Comparison of ENCODE assay signal across 29 mouse cellular contexts in the genomic region with DNA sequence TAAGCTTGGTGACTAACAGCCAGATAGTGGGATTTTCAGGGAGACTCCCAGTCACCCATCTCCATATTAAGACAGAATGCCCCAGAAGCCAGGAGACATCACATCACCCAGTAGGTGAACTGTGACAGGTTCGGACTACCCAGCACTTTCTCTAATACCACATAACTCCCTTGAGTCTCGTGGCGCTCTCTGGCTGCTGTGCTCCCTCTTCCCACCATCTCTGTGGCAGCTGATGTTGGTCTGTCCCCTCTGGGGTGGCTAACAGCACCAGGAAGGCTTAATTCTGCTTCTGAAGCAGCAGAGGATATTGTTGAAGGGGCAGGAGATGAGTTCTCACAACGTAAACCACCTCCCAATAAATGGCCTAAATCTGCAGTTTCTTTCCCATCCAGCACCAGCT. TPM values are rescaled to one million over a fixed set of nuclear protein-coding genes. Genes with fewer than 3 reads are reported as not detected.
A peak's percentile ranks its signal among the peaks of the same experiment; 100 is the strongest.
DNase-seq lines count a peak whose midpoint lies in the region; ATAC-seq and TF ChIP-seq lines count a peak whose summit lies in the region.
"Had no signal": no experiment of that assay in that cellular context is flagged by ENCODE, and none has a peak within 500 bp of the region (broad histone marks: within the 10 kb centered on the region; RNA-seq: fewer than 3 reads in every experiment).

No protein-coding gene starts in this region.

- no peak for TF ChIP-seq EP300 in liver, postnatal 0 days (IDR thresholded peaks at IDR 0.05; ENCODE audit: low read depth)

- peaks cover 80% of the 10 kb centered on the region for H3K36me3 ChIP-seq in heart, embryonic 13.5 days
- peaks cover 74% of the 10 kb centered on the region for H3K36me3 ChIP-seq in heart, embryonic 12.5 days
- H3K36me3 ChIP-seq in midbrain, embryonic 11.5 days (ENCODE audit: control insufficient read depth, insufficient read depth, low read length), result peaks cover 19% of the 10 kb centered on the region
- H3K36me3 ChIP-seq in midbrain, embryonic 10.5 days, result peaks cover 83% of the 10 kb centered on the region
- peaks cover 68% of the 10 kb centered on the region for H3K36me3 ChIP-seq in liver, postnatal 0 days (replicated peaks; ENCODE audit: insufficient read depth, low read length)

- no peak overlapping the region for H3K4me2 ChIP-seq in heart, embryonic 13.5 days
- H3K4me2 ChIP-seq in heart, embryonic 12.5 days, result no peak overlapping the region
- no peak overlapping the region for H3K4me2 ChIP-seq in midbrain, embryonic 11.5 days
- H3K4me2 ChIP-seq in liver, postnatal 0 days (ENCODE audit: low read depth, low read length), result no peak overlapping the region
- H3K4me2 ChIP-seq: intestine, embryonic 15.5 days; limb, embryonic 15.5 days; lung, embryonic 14.5 days; midbrain, embryonic 12.5 days had no signal

- no peak overlapping the region for H3K27ac ChIP-seq in heart, embryonic 13.5 days (replicated peaks)
- H3K27ac ChIP-seq in heart, embryonic 12.5 days (ENCODE audit: poor library complexity, severe bottlenecking), result no peak overlapping the region
- H3K27ac ChIP-seq in midbrain, embryonic 11.5 days (ENCODE audit: low read depth, low read length), result no peak overlapping the region
- H3K27ac ChIP-seq in midbrain, embryonic 10.5 days (replicated peaks), result no peak overlapping the region
- 0 out of 2 replicates have a peak overlapping the region, but pooled peaks have one; percentile 7 for H3K27ac ChIP-seq in liver, postnatal 0 days (ENCODE audit: low read depth)
- H3K27ac ChIP-seq: hindbrain, embryonic 10.5 days; hindbrain, postnatal 0 days; limb, embryonic 15.5 days; midbrain, embryonic 12.5 days; stomach, postnatal 0 days had no signal

- peak overlapping the region; percentile 19; the same call in 1 of the 2 replicates for H3K9ac ChIP-seq in heart, embryonic 13.5 days
- no peak overlapping the region for H3K9ac ChIP-seq in heart, embryonic 12.5 days
- no peak overlapping the region for H3K9ac ChIP-seq in midbrain, embryonic 11.5 days (ENCODE audit: low read length)
- no peak overlapping the region for H3K9ac ChIP-seq in liver, postnatal 0 days (replicated peaks)
- H3K9ac ChIP-seq: limb, embryonic 15.5 days; lung, embryonic 14.5 days; midbrain, embryonic 12.5 days had no signal

- no peak overlapping the region for H3K4me3 ChIP-seq in heart, embryonic 13.5 days
- H3K4me3 ChIP-seq in heart, embryonic 12.5 days, result no peak overlapping the region
- H3K4me3 ChIP-seq in midbrain, embryonic 11.5 days (ENCODE audit: low read depth, low read length), result no peak overlapping the region
- H3K4me3 ChIP-seq in midbrain, embryonic 10.5 days, result no peak overlapping the region
- H3K4me3 ChIP-seq in liver, postnatal 0 days (ENCODE audit: low read depth, low read length), result no peak overlapping the region
- H3K4me3 ChIP-seq: intestine, embryonic 15.5 days; limb, embryonic 10.5 days; limb, embryonic 15.5 days; midbrain, embryonic 12.5 days had no signal

- peaks cover 46% of the 10 kb centered on the region for H3K4me1 ChIP-seq in heart, embryonic 13.5 days
- H3K4me1 ChIP-seq in heart, embryonic 12.5 days (replicated peaks), result peaks cover 43% of the 10 kb centered on the region
- peaks cover 37% of the 10 kb centered on the region for H3K4me1 ChIP-seq in midbrain, embryonic 11.5 days (ENCODE audit: control insufficient read depth, insufficient read depth, low read length)
- H3K4me1 ChIP-seq in midbrain, embryonic 10.5 days, result peaks cover 55% of the 10 kb centered on the region
- peaks cover 40% of the 10 kb centered on the region for H3K4me1 ChIP-seq in liver, postnatal 0 days (ENCODE audit: insufficient read depth)

- no peak for ATAC-seq in heart, embryonic 13.5 days (ENCODE audit: extremely low read depth, insufficient number of reproducible peaks, low FRiP score, low TSS enrichment)
- ATAC-seq in heart, embryonic 12.5 days (ENCODE audit: insufficient number of reproducible peaks, low FRiP score), result no peak
- ATAC-seq in midbrain, embryonic 11.5 days (ENCODE audit: low FRiP score), result no peak
- no peak for ATAC-seq in liver, postnatal 0 days
- ATAC-seq: hindbrain, postnatal 0 days; intestine, embryonic 15.5 days had no signal

- H3K27me3 ChIP-seq in heart, embryonic 13.5 days (replicated peaks), result no peaks in the 10 kb centered on the region
- no peaks in the 10 kb centered on the region for H3K27me3 ChIP-seq in heart, embryonic 12.5 days (replicated peaks)
- no peaks in the 10 kb centered on the region for H3K27me3 ChIP-seq in midbrain, embryonic 11.5 days (ENCODE audit: control insufficient read depth, insufficient read depth, low read length)
- H3K27me3 ChIP-seq in midbrain, embryonic 10.5 days (ENCODE audit: low read depth, poor library complexity, severe bottlenecking), result no peaks in the 10 kb centered on the region
- no peaks in the 10 kb centered on the region for H3K27me3 ChIP-seq in liver, postnatal 0 days (ENCODE audit: insufficient read depth, low read length)
- H3K27me3 ChIP-seq: intestine, embryonic 15.5 days; limb, embryonic 15.5 days; midbrain, embryonic 12.5 days had no signal

- no peak for TF ChIP-seq CTCF in liver, postnatal 0 days (IDR thresholded peaks at IDR 0.05; ENCODE audit: low read depth)

- WGBS in heart, embryonic 13.5 days, result 84% methylated on average over 4 of the region's 4 CpGs
- WGBS in heart, embryonic 12.5 days, result 85% methylated on average over 4 of the region's 4 CpGs
- 89% methylated on average over 4 of the region's 4 CpGs for WGBS in midbrain, embryonic 11.5 days
- 87% methylated on average over 4 of the region's 4 CpGs for WGBS in midbrain, embryonic 10.5 days
- 92% methylated on average over 4 of the region's 4 CpGs for WGBS in liver, postnatal 0 days (ENCODE audit: insufficient replicate concordance)

- H3K9me3 ChIP-seq in heart, embryonic 13.5 days, result no peaks in the 10 kb centered on the region
- no peaks in the 10 kb centered on the region for H3K9me3 ChIP-seq in heart, embryonic 12.5 days (replicated peaks)
- H3K9me3 ChIP-seq in midbrain, embryonic 11.5 days (ENCODE audit: control insufficient read depth, low read length), result no peaks in the 10 kb centered on the region
- H3K9me3 ChIP-seq in midbrain, embryonic 10.5 days (replicated peaks), result no peaks in the 10 kb centered on the region
- no peaks in the 10 kb centered on the region for H3K9me3 ChIP-seq in liver, postnatal 0 days (ENCODE audit: low read length)
- H3K9me3 ChIP-seq: hindbrain, embryonic 10.5 days; intestine, embryonic 15.5 days; limb, embryonic 10.5 days; limb, embryonic 15.5 days; midbrain, embryonic 12.5 days had no signal

- DNase-seq in adrenal gland, adult 2 months, result peak; percentile 6
- DNase-seq in adrenal gland, postnatal 36 days, result no peak
- DNase-seq in midbrain, embryonic 11.5 days (ENCODE audit: low spot score, missing footprints), result peak; percentile 53
- no peak for DNase-seq in midbrain, embryonic 10.5 days (ENCODE audit: low spot score)
- no peak for DNase-seq in liver, postnatal 0 days
- DNase-seq in spleen, postnatal 14 days (ENCODE audit: low spot score in 2 of 2), result no peak
- DNase-seq: cerebellum, adult 8-10 months; cerebellum, postnatal 36 days; gastrocnemius, postnatal 10 days; heart, postnatal 10 days; kidney, adult 2 months; kidney, postnatal 36 days; layer of hippocampus, postnatal 36 days; lung, embryonic 14.5 days; lung, postnatal 14 days; spleen, adult 18-20 months; thymus, adult 18-20 months; thymus, postnatal 25 days had no signal

RNA-seq across cellular contexts. Expression of a gene that starts 7.6 kb away (rescaled TPM):
- total RNA-seq in adrenal gland, adult 2 months (2021), result 100 to 1,000 TPM in 1 of 2 experiments, 10 to 100 TPM in 1; 95.9 to 110 TPM
- 24.2 and 25.4 TPM in 2 replicates for polyA plus RNA-seq in adrenal gland, adult 2 months (2012; rRNA removed)
- 100 to 1,000 TPM; 101 to 103 TPM for total RNA-seq in adrenal gland, postnatal 36 days (2021)
- polyA plus RNA-seq in heart, embryonic 13.5 days (2015; fragmentation: Nextera tagmentation; extraction: Ambion mirVana), result 51.1 and 53.1 TPM in 2 replicates
- polyA plus RNA-seq in heart, embryonic 12.5 days (2016; fragmentation: Nextera tagmentation; extraction: Ambion mirVana), result 65.4 and 68.6 TPM in 2 replicates
- 84.7 and 86.1 TPM in 2 replicates for polyA plus RNA-seq in midbrain, embryonic 11.5 days (2014; fragmentation: Nextera tagmentation; extraction: Ambion mirVana)
- 89.6 and 90.3 TPM in 2 replicates for polyA plus RNA-seq in midbrain, embryonic 10.5 days (2016; fragmentation: Nextera tagmentation; extraction: Ambion mirVana)
- polyA plus RNA-seq in liver, postnatal 0 days (2015; fragmentation: Nextera tagmentation; extraction: Ambion mirVana), result 32.4 and 32.5 TPM in 2 replicates

RNA-seq across cellular contexts. Expression of a gene that starts 15.5 kb away (rescaled TPM):
- 10 to 100 TPM; 44.2 to 45.1 TPM for total RNA-seq in adrenal gland, adult 2 months (2021)
- polyA plus RNA-seq in adrenal gland, adult 2 months (2012; rRNA removed), result 43.2 and 46.5 TPM in 2 replicates
- 10 to 100 TPM; 51.6 to 54.2 TPM for total RNA-seq in adrenal gland, postnatal 36 days (2021)
- polyA plus RNA-seq in heart, embryonic 13.5 days (2015; fragmentation: Nextera tagmentation; extraction: Ambion mirVana), result 8.5 and 9.2 TPM in 2 replicates
- polyA plus RNA-seq in heart, embryonic 12.5 days (2016; fragmentation: Nextera tagmentation; extraction: Ambion mirVana), result 10.9 and 11.8 TPM in 2 replicates
- 13.3 and 15.2 TPM in 2 replicates for polyA plus RNA-seq in midbrain, embryonic 11.5 days (2014; fragmentation: Nextera tagmentation; extraction: Ambion mirVana)
- polyA plus RNA-seq in midbrain, embryonic 10.5 days (2016; fragmentation: Nextera tagmentation; extraction: Ambion mirVana), result 13.9 and 16.5 TPM in 2 replicates
- polyA plus RNA-seq in liver, postnatal 0 days (2015; fragmentation: Nextera tagmentation; extraction: Ambion mirVana), result 4.5 and 4.6 TPM in 2 replicates

RNA-seq across cellular contexts. Expression of a gene that starts 27.2 kb away (rescaled TPM):
- total RNA-seq in adrenal gland, adult 2 months (2021), result 10 to 100 TPM; 57.2 to 59.4 TPM
- 55.8 and 58.9 TPM in 2 replicates for polyA plus RNA-seq in adrenal gland, adult 2 months (2012; rRNA removed)
- 10 to 100 TPM; 47.3 to 60.4 TPM for total RNA-seq in adrenal gland, postnatal 36 days (2021)
- polyA plus RNA-seq in heart, embryonic 13.5 days (2015; fragmentation: Nextera tagmentation; extraction: Ambion mirVana), result 36.8 and 41.2 TPM in 2 replicates
- 35.7 and 38.9 TPM in 2 replicates for polyA plus RNA-seq in heart, embryonic 12.5 days (2016; fragmentation: Nextera tagmentation; extraction: Ambion mirVana)
- polyA plus RNA-seq in midbrain, embryonic 11.5 days (2014; fragmentation: Nextera tagmentation; extraction: Ambion mirVana), result 54.0 and 55.7 TPM in 2 replicates
- polyA plus RNA-seq in midbrain, embryonic 10.5 days (2016; fragmentation: Nextera tagmentation; extraction: Ambion mirVana), result 51.3 and 60.5 TPM in 2 replicates
- 19.4 and 20.8 TPM in 2 replicates for polyA plus RNA-seq in liver, postnatal 0 days (2015; fragmentation: Nextera tagmentation; extraction: Ambion mirVana)

RNA-seq across cellular contexts. Expression of a gene that starts 43.4 kb away (rescaled TPM):
- total RNA-seq in adrenal gland, adult 2 months (2021), result under 1 TPM; 0.12 to 0.45 TPM
- polyA plus RNA-seq in adrenal gland, adult 2 months (2012; rRNA removed), result 0.75 and 0.95 TPM in 2 replicates
- under 1 TPM; 0.10 to 0.30 TPM for total RNA-seq in adrenal gland, postnatal 36 days (2021)
- 0.09 TPM in 1 of 2 replicates, not detected in the other for polyA plus RNA-seq in heart, embryonic 13.5 days (2015; fragmentation: Nextera tagmentation; extraction: Ambion mirVana)
- 0.06 and 0.13 TPM in 2 replicates for polyA plus RNA-seq in heart, embryonic 12.5 days (2016; fragmentation: Nextera tagmentation; extraction: Ambion mirVana)
- polyA plus RNA-seq in midbrain, embryonic 11.5 days (2014; fragmentation: Nextera tagmentation; extraction: Ambion mirVana), result 0.08 TPM in 1 of 2 replicates, not detected in the other
- 0.05 TPM in 1 of 2 replicates, not detected in the other for polyA plus RNA-seq in midbrain, embryonic 10.5 days (2016; fragmentation: Nextera tagmentation; extraction: Ambion mirVana)
- polyA plus RNA-seq in liver, postnatal 0 days (2015; fragmentation: Nextera tagmentation; extraction: Ambion mirVana), result not detected in 2 replicates
- polyA plus RNA-seq: C2C12; intestine, embryonic 15.5 days; kidney, embryonic 16.5 days; midbrain, embryonic 12.5 days had no signal

RNA-seq across cellular contexts. Expression of a gene that starts 54.0 kb away (rescaled TPM):
- under 1 TPM; 0.35 to 0.49 TPM for total RNA-seq in adrenal gland, adult 2 months (2021)
- 0.02 TPM in 1 of 2 replicates, not detected in the other for polyA plus RNA-seq in adrenal gland, adult 2 months (2012; rRNA removed)
- 1 to 10 TPM in 1 of 2 experiments, under 1 TPM in 1; 0.56 to 1.8 TPM for total RNA-seq in adrenal gland, postnatal 36 days (2021)
- polyA plus RNA-seq in heart, embryonic 13.5 days (2015; fragmentation: Nextera tagmentation; extraction: Ambion mirVana), result 47.2 and 59.5 TPM in 2 replicates
- polyA plus RNA-seq in heart, embryonic 12.5 days (2016; fragmentation: Nextera tagmentation; extraction: Ambion mirVana), result 114 and 116 TPM in 2 replicates
- polyA plus RNA-seq in midbrain, embryonic 11.5 days (2014; fragmentation: Nextera tagmentation; extraction: Ambion mirVana), result 30.6 and 31.3 TPM in 2 replicates
- 33.8 and 33.9 TPM in 2 replicates for polyA plus RNA-seq in midbrain, embryonic 10.5 days (2016; fragmentation: Nextera tagmentation; extraction: Ambion mirVana)
- polyA plus RNA-seq in liver, postnatal 0 days (2015; fragmentation: Nextera tagmentation; extraction: Ambion mirVana), result 311 and 329 TPM in 2 replicates
- polyA plus RNA-seq: C2C12 had no signal

Comparison
In these comparisons a context has a peak if more than half of its experiments do, and no peak if none do; other contexts are left out.
1. DNase-seq: peak in adrenal gland, adult 2 months (single experiment) and midbrain, embryonic 11.5 days (single experiment); none in adrenal gland, postnatal 36 days (0 of 2), midbrain, embryonic 10.5 days (single experiment), liver, postnatal 0 days (single experiment) and spleen, postnatal 14 days (0 of 2).